Mouse (Mus musculus) olfactory bulb, adult 2 months (tissue): ENCODE results near the gene St3gal3.

Experiments used
- CTCF ChIP-seq: fragments of 200-500 bp; IDR thresholded peaks from 2 replicates; pipeline ENCODE4 v1.5.1; 2012; ENCODE audit warnings: low read depth, mild to moderate bottlenecking, low read length, moderate library complexity; ENCODE audit not compliant: insufficient read depth
- POLR2A ChIP-seq: fragments of 200-500 bp; IDR thresholded peaks from 2 replicates; pipeline ENCODE4 v1.6.1; 2012; ENCODE audit warnings: mild to moderate bottlenecking, low read depth, low read length, moderate library complexity; ENCODE audit not compliant: insufficient read depth

DNA sequence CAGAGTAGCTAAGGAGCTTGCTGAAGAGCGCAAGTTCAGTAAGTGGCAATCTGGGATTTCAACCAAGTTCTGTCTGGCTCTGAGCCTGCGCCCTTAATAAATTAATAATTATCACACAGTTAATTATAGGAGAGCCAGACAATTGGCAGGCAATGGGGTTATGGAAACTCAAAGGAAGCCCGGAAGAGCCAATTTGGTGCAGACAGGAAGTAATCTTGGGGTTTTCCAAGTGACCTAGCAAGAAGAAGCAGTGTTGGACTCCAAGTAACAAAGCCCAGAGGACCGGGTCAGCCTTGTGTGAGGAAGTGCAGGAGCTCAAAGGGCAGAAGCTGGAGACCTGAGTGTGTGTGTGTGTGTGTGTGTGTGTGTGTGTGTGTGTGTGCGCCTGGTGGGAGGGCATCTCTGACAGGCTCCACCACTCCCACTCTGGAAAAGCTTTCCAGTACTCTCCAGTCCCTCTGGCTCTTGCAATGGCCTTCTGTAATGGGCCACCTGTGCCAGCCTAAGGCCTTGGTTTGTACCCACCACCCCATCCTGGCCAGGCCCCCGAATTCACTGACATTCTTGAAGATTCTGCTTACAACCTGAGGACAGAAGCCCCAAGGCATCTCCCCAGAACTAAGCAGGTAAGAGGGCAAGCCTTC lies 103.5 kb downstream of the St3gal3 start:
- no peak for TF ChIP-seq CTCF
- no peak for TF ChIP-seq POLR2A
